Mouse (Mus musculus) midbrain, embryonic 16.5 days (tissue): ENCODE data around the gene Arid1b. TPM values are rescaled to one million over a fixed set of nuclear protein-coding genes. Genes with fewer than 3 reads are reported as not detected.

ENCODE experiments used
- ATAC-seq: fragments of 200-750 bp; cut with Nextera tagmentation; 2 replicates; pipeline ENCODE4 v1.8.0; 2017; ENCODE audit warnings: moderate TSS enrichment
- H3K27ac ChIP-seq: fragments of 300-500 bp; sonication (generic); 2 replicates; pipeline ENCODE4 v1.5.1; 2014; ENCODE audit warnings: mild to moderate bottlenecking, low read length, mixed read lengths
- H3K27me3 ChIP-seq: fragments of 300-500 bp; sonication (generic); 2 replicates; pipeline ENCODE4 v1.6.1; 2014; ENCODE audit warnings: low read depth, low read length, mixed read lengths; ENCODE audit not compliant: control insufficient read depth, insufficient read depth
- H3K36me3 ChIP-seq: fragments of 300-500 bp; sonication (generic); 2 replicates; pipeline ENCODE4 v1.6.1; 2014; ENCODE audit warnings: mild to moderate bottlenecking, low read length, moderate library complexity, mixed read lengths; ENCODE audit not compliant: control insufficient read depth, insufficient read depth
- H3K4me1 ChIP-seq: fragments of 300-500 bp; sonication (generic); 2 replicates; pipeline ENCODE4 v1.6.1; 2014; ENCODE audit warnings: mild to moderate bottlenecking, low read length, mixed read lengths; ENCODE audit not compliant: control insufficient read depth, insufficient read depth
- H3K4me2 ChIP-seq: fragments of 300-500 bp; sonication (generic); 2 replicates; pipeline ENCODE4 v1.6.1; 2014; ENCODE audit warnings: mild to moderate bottlenecking, low read length, mixed read lengths
- H3K4me3 ChIP-seq: fragments of 300-500 bp; sonication (generic); 2 replicates; pipeline ENCODE4 v1.5.1; 2014; ENCODE audit warnings: low read depth, mild to moderate bottlenecking, low read length, moderate library complexity, mixed read lengths
- H3K9ac ChIP-seq: fragments of 300-500 bp; sonication (generic); 2 replicates; pipeline ENCODE4 v1.6.1; 2014; ENCODE audit warnings: low read depth, low read length, mixed read lengths
- H3K9me3 ChIP-seq: fragments of 300-500 bp; sonication (generic); replicated peaks from 2 replicates; pipeline ENCODE4 v1.6.1; 2014; ENCODE audit warnings: mild to moderate bottlenecking, low read length, mixed read lengths; ENCODE audit not compliant: control insufficient read depth, poor library complexity, severe bottlenecking
- WGBS: fragments of 180-500 bp; shearing (Covaris S2); extraction: QIAGEN DNeasy Blood & Tissue Kit; methylation state at CpG from one replicate; pipeline ENCODE4 v1.1.7; 2014; 5-methylcytosine and 5-hydroxymethylcytosine counted together
- polyA plus RNA-seq: library from polyadenylated mRNA; unstranded; fragments of >200 nt; fragmentation: Nextera tagmentation; extraction: Ambion mirVana; gene quantifications from 2 replicates; pipeline ENCODE4 v1.2.1, GENCODE M21; 2015

Arid1b gene
- polyA plus RNA-seq, 1 experiment from 2014 or later: 13.1 TPM

DNA sequence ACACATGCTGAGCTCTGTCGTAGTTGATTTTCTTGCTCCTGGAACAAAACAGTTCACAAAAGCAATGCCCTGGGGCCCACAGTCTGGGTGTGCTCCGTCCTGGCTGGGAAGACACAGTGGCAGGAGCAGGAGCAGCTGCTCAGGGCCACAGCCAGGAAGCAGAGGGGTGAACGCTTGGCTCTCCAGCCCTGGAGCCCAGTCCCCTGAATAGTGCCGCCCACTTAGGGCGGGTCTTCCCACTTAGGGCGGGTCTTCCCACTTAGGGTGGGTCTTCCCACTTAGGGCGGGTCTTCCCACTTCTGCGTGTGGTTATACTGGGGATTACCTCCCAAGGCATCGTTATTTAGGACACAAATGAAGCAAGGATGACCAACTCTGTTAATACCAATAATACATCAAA, 264.8 kb downstream of the Arid1b start:
- Histone ChIP-seq H3K27me3 (no peaks in the 10 kb centered on the region), H3K36me3 (no peaks in the 10 kb centered on the region), H3K4me3 (no peak overlapping the region), H3K9me3 (no peaks in the 10 kb centered on the region), H3K9ac (no peak overlapping the region), H3K4me1 (peaks cover 27% of the 10 kb centered on the region), H3K4me2 (no peak overlapping the region), H3K27ac (no peak overlapping the region)
- no peak for ATAC-seq
- WGBS: 58% methylated on average over 9 of the region's 9 CpGs

DNA sequence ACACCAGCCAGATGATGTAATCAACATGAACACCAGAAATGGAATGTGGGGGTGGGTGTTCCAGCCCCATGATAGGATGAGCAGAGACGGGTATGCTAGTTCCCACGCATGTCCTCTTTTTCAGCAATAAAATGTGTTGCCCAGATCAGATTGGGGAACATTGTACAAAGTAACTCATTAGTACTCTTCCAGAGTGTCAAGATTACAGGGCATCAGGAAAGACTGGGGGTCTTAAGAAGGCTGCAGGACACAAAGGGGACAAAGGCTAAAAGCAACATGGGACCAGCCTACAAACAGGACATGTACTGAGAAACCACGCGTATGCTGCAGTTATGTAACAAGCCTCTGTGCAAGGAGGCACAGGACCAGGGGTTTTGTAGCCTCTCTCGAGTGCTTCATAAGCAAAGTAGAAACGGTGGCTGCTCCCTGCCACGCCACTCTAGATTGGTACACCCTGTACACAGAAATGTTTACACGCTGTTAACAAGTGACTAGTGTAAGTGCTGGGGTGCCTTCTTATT, 267.1 kb downstream of the Arid1b start:
- Histone ChIP-seq H3K27me3 (no peaks in the 10 kb centered on the region), H3K36me3 (no peaks in the 10 kb centered on the region; the same call in 1 of the 2 replicates), H3K27ac (no peak overlapping the region), H3K4me2 (no peak overlapping the region), H3K4me3 (no peak overlapping the region), H3K4me1 (peaks cover 16% of the 10 kb centered on the region; the same call in 1 of the 2 replicates), H3K9ac (no peak overlapping the region), H3K9me3 (no peaks in the 10 kb centered on the region)
- ATAC-seq: no peak
- 82% methylated on average over 8 of the region's 8 CpGs for WGBS

- Histone ChIP-seq H3K9ac (no peak overlapping the region), H3K27me3 (no peaks in the 10 kb centered on the region), H3K4me1 (peaks cover 16% of the 10 kb centered on the region; the same call in 1 of the 2 replicates), H3K9me3 (no peaks in the 10 kb centered on the region), H3K4me3 (no peak overlapping the region), H3K27ac (no peak overlapping the region), H3K36me3 (no peaks in the 10 kb centered on the region; the same call in 1 of the 2 replicates), H3K4me2 (no peak overlapping the region)
- ATAC-seq: no peak
- WGBS: 77% methylated on average over 22 of the region's 22 CpGs
Observed at GRCm38 (mm10) chr17:5261874-5262605, 267.9 kb downstream of the Arid1b start.

GRCm38 (mm10) chr17:5262788-5263187, 268.7 kb downstream of the Arid1b start:
- peak; percentile 16; the same call in 1 of the 2 replicates for ATAC-seq
- peaks cover 16% of the 10 kb centered on the region; the same call in 1 of the 2 replicates for H3K4me1 ChIP-seq
- no peak overlapping the region for H3K27ac ChIP-seq
- no peak overlapping the region for H3K4me2 ChIP-seq
- H3K9ac ChIP-seq: no peak overlapping the region
- no peaks in the 10 kb centered on the region for H3K9me3 ChIP-seq
- H3K36me3 ChIP-seq: no peaks in the 10 kb centered on the region; the same call in 1 of the 2 replicates
- H3K4me3 ChIP-seq: no peak overlapping the region
- WGBS: 65% methylated on average over 4 of the region's 4 CpGs
- no peaks in the 10 kb centered on the region for H3K27me3 ChIP-seq

GRCm38 (mm10) chr17:5264783-5265182, 270.7 kb downstream of the Arid1b start:
- H3K4me3 ChIP-seq: no peak overlapping the region
- H3K4me2 ChIP-seq: no peak overlapping the region
- no peaks in the 10 kb centered on the region for H3K27me3 ChIP-seq
- H3K4me1 ChIP-seq: peaks cover 19% of the 10 kb centered on the region; the same call in 1 of the 2 replicates
- no peak overlapping the region for H3K9ac ChIP-seq
- no peaks in the 10 kb centered on the region; the same call in 1 of the 2 replicates for H3K36me3 ChIP-seq
- H3K9me3 ChIP-seq: no peaks in the 10 kb centered on the region
- no peak overlapping the region for H3K27ac ChIP-seq
- no peak for ATAC-seq
- 90% methylated on average over 3 of the region's 3 CpGs for WGBS

GRCm38 (mm10) chr17:5265615-5266014, 271.5 kb downstream of the Arid1b start:
- no peak overlapping the region for H3K27ac ChIP-seq
- no peak for ATAC-seq
- 93% methylated on average over 6 of the region's 6 CpGs for WGBS

DNA sequence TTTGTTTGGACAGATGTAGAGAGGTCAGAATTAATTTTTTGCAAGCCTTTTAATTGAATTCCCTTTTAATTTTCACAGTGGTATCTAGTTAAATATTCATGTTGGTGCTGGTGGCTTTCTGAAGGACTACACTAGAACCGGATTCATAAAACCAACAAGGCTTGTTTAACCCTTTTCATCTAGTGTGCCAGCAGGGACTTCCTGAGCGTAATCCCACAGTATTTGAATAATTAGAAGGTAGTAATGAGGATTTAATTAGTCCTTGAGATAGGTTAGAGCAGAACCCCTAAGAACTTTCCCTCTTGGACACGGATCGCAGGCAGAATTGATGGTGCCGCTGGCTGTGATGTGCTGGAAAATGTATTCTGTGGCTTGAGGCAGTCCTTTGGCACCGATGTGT, 273.6 kb downstream of the Arid1b start:
- Histone ChIP-seq H3K36me3 (no peaks in the 10 kb centered on the region; the same call in 1 of the 2 replicates), H3K4me3 (no peak overlapping the region), H3K9me3 (no peaks in the 10 kb centered on the region), H3K27ac (no peak overlapping the region), H3K4me1 (peaks cover 17% of the 10 kb centered on the region; the same call in 1 of the 2 replicates), H3K4me2 (no peak overlapping the region), H3K9ac (no peak overlapping the region), H3K27me3 (no peaks in the 10 kb centered on the region)
- WGBS: 48% methylated on average over 6 of the region's 6 CpGs
- ATAC-seq: no peak

More at GRCm38 (mm10) chr17:5265615-5266014, 271.5 kb downstream of the Arid1b start:
- Histone ChIP-seq H3K9ac (no peak overlapping the region), H3K4me3 (no peak overlapping the region), H3K4me2 (no peak overlapping the region), H3K27me3 (no peaks in the 10 kb centered on the region), H3K9me3 (no peaks in the 10 kb centered on the region), H3K36me3 (no peaks in the 10 kb centered on the region; the same call in 1 of the 2 replicates), H3K4me1 (peaks cover 21% of the 10 kb centered on the region; the same call in 1 of the 2 replicates)

GRCm38 (mm10) chr17:5269302-5269701, 275.2 kb downstream of the Arid1b start:
- 76% methylated on average over 10 of the region's 10 CpGs for WGBS
- no peaks in the 10 kb centered on the region; the same call in 1 of the 2 replicates for H3K36me3 ChIP-seq
- no peak overlapping the region for H3K27ac ChIP-seq
- no peak overlapping the region for H3K9ac ChIP-seq
- peaks cover 15% of the 10 kb centered on the region; the same call in 1 of the 2 replicates for H3K4me1 ChIP-seq
- H3K27me3 ChIP-seq: no peaks in the 10 kb centered on the region
- no peak overlapping the region for H3K4me3 ChIP-seq
- no peak overlapping the region for H3K4me2 ChIP-seq
- H3K9me3 ChIP-seq: no peaks in the 10 kb centered on the region
- no peak for ATAC-seq

GRCm38 (mm10) chr17:5269774-5270173, 275.6 kb downstream of the Arid1b start:
- Histone ChIP-seq H3K9ac (no peak overlapping the region), H3K9me3 (no peaks in the 10 kb centered on the region), H3K4me1 (peaks cover 15% of the 10 kb centered on the region; the same call in 1 of the 2 replicates), H3K4me2 (no peak overlapping the region), H3K27ac (no peak overlapping the region), H3K36me3 (no peaks in the 10 kb centered on the region; the same call in 1 of the 2 replicates), H3K4me3 (no peak overlapping the region), H3K27me3 (no peaks in the 10 kb centered on the region)
- WGBS: 64% methylated on average over 16 of the region's 16 CpGs
- no peak for ATAC-seq
